Mouse (Mus musculus) kidney, adult 2 months (tissue): ENCODE results near the gene Wdfy3.

ENCODE experiments used
- CTCF ChIP-seq: fragments of 200-500 bp; conservative IDR thresholded peaks from 2 replicates; pipeline ENCODE4 v1.5.1; 2011; ENCODE audit warnings: low read depth, mild to moderate bottlenecking, control low read depth, low read length, moderate library complexity, mixed read lengths; ENCODE audit not compliant: insufficient read depth, insufficient read length
- POLR2A ChIP-seq: fragments of 200-500 bp; IDR thresholded peaks from one replicate; pipeline ENCODE4 v1.6.1; 2011; ENCODE audit warnings: low read depth, low read length, control low read depth

DNA sequence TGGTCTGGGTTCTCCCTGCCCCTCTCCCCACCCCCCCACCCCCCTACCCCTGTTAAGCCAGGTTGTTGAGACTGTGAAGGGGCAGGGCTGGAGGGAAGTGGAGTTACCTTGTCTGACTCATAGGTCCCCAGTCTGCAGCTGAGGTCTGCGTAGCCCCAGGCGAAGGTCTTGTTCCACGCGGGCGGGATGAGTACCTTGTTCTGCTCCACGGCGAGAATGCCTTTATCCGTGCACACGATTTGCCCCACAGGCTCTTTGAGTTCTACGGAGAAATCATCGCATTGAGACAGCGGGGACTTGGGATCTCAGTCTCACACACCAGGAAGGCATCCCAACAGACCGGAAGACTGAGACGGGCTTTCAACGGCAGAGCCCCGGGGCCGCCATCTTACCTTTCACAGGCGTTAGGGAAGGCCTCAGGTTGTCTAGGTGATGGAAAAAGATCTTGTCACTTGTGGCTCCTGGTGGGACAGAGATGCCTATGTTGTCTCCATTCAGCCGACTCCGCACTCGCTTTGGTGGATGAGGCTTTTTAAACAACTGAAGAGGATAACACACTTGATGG lies 217.5 kb downstream of the Wdfy3 start:
- TF ChIP-seq POLR2A (no peak), CTCF (no peak)
